Mouse (Mus musculus): ENCODE measurements around the gene Nabp2. TPM values are rescaled to one million over a fixed set of nuclear protein-coding genes. Genes with fewer than 3 reads are reported as not detected.

The Nabp2 gene
- total RNA-seq, 1 experiment: 25.3 TPM

- in situ Hi-C loops (cut with MboI; ENCODE audit: low sequenced_read_pairs in 2 of 2, unreplicated experiment in 2 of 2): no loop called here
- no peak overlapping the region for H3K4me3 ChIP-seq (ENCODE audit: insufficient read depth in 1 of 2, low read depth in 1 of 2, low read length in 2 of 2, poor library complexity in 1 of 2, severe bottlenecking in 1 of 2)
- H3K4me1 ChIP-seq (ENCODE audit: control insufficient read depth in 2 of 2, insufficient read depth in 2 of 2, low read length in 2 of 2, poor library complexity in 1 of 2): no peaks in the 10 kb centered on the region
- H3K27ac ChIP-seq (ENCODE audit: insufficient read depth, low read depth, low read length, poor library complexity, severe bottlenecking): no peak overlapping the region
- H3K9me3 ChIP-seq (ENCODE audit: control insufficient read depth, insufficient read depth, low read depth, low read length): no peaks in the 10 kb centered on the region
- peaks cover 52% of the 10 kb centered on the region for H3K36me3 ChIP-seq (ENCODE audit: control insufficient read depth, insufficient read depth, low read length, poor library complexity, severe bottlenecking)
- DNase-seq (ENCODE audit: low read depth, low spot score): no peak
- no peak for TF ChIP-seq CHD2 (IDR thresholded peaks at IDR 0.05; ENCODE audit: low read depth, low read length)
- no peak for TF ChIP-seq MAFK (IDR thresholded peaks at IDR 0.05; ENCODE audit: insufficient read depth, low read depth, low read length)
- TF ChIP-seq ZC3H11A (IDR thresholded peaks at IDR 0.05; ENCODE audit: borderline replicate concordance, low read depth, low read length): no peak
- H3K9ac ChIP-seq (ENCODE audit: insufficient read depth, low read depth, low read length, poor library complexity, severe bottlenecking): no peak overlapping the region
These were observed 52.1 kb downstream of the Nabp2 start for GRCm38 (mm10) chr10:128359226-128359625.

GRCm38 (mm10) chr10:128358796-128359195 is 52.5 kb downstream of the Nabp2 start:
- no peak for TF ChIP-seq ZNF384 (IDR thresholded peaks at IDR 0.05; ENCODE audit: low read depth, low read length)
- TF ChIP-seq MAFK (IDR thresholded peaks at IDR 0.05; ENCODE audit: insufficient read depth, low read depth, low read length): no peak
- TF ChIP-seq CHD2 (IDR thresholded peaks at IDR 0.05; ENCODE audit: low read depth, low read length): no peak
- no peak for TF ChIP-seq ZC3H11A (IDR thresholded peaks at IDR 0.05; ENCODE audit: borderline replicate concordance, low read depth, low read length)
- no peak for TF ChIP-seq HCFC1 (IDR thresholded peaks at IDR 0.05; ENCODE audit: borderline replicate concordance, insufficient read depth, low read length)
- H3K36me3 ChIP-seq (ENCODE audit: control insufficient read depth, insufficient read depth, low read length, poor library complexity, severe bottlenecking): peaks cover 55% of the 10 kb centered on the region
- H3K4me1 ChIP-seq (ENCODE audit: control insufficient read depth in 2 of 2, insufficient read depth in 2 of 2, low read length in 2 of 2, poor library complexity in 1 of 2): no peaks in the 10 kb centered on the region
- no peak overlapping the region for H3K9ac ChIP-seq (ENCODE audit: insufficient read depth, low read depth, low read length, poor library complexity, severe bottlenecking)
- in situ Hi-C loops (cut with MboI; ENCODE audit: low sequenced_read_pairs in 2 of 2, unreplicated experiment in 2 of 2): no loop called here
- H3K4me3 ChIP-seq (ENCODE audit: insufficient read depth in 1 of 2, low read depth in 1 of 2, low read length in 2 of 2, poor library complexity in 1 of 2, severe bottlenecking in 1 of 2): no peak overlapping the region
- no peak overlapping the region for H3K27ac ChIP-seq (ENCODE audit: insufficient read depth, low read depth, low read length, poor library complexity, severe bottlenecking)
- no peak for DNase-seq (ENCODE audit: low read depth, low spot score)
- H3K9me3 ChIP-seq (ENCODE audit: control insufficient read depth, insufficient read depth, low read depth, low read length): no peaks in the 10 kb centered on the region

Other genes starting within 250 kb of the Nabp2 start
- 23.2 and 30.8 TPM in 2 replicates for gene Rbms2, start 231.2 kb downstream of the Nabp2 start, total RNA-seq (2012; rRNA removed)
- 21.9 and 40.7 TPM in 2 replicates for gene Gls2, start 217.0 kb downstream of the Nabp2 start, total RNA-seq (2012; rRNA removed)
- gene Spryd4, start 199.7 kb downstream of the Nabp2 start, total RNA-seq (2012; rRNA removed): 22.1 and 24.9 TPM in 2 replicates
- 2.8 and 6.8 TPM in 2 replicates for gene Mip, start 185.7 kb downstream of the Nabp2 start, total RNA-seq (2012; rRNA removed)
- gene Timeless, start 179.4 kb downstream of the Nabp2 start, total RNA-seq (2012; rRNA removed): 69.7 and 106 TPM in 2 replicates
- gene Apon, start 157.4 kb downstream of the Nabp2 start, total RNA-seq (2012; rRNA removed): 0.31 and 0.69 TPM in 2 replicates
- gene Apof, start 142.8 kb downstream of the Nabp2 start, total RNA-seq (2012; rRNA removed): 1.4 and 2.1 TPM in 2 replicates
- 10.6 and 22.7 TPM in 2 replicates for gene Stat2, start 140.9 kb downstream of the Nabp2 start, total RNA-seq (2012; rRNA removed)
- 4.1 and 6.1 TPM in 2 replicates for gene Il23a, start 112.7 kb downstream of the Nabp2 start, total RNA-seq (2012; rRNA removed)
- gene Pan2, start 108.2 kb downstream of the Nabp2 start, total RNA-seq (2012; rRNA removed): 21.9 and 25.4 TPM in 2 replicates
- gene Cnpy2, start 89.0 kb downstream of the Nabp2 start, total RNA-seq (2012; rRNA removed): 218 and 257 TPM in 2 replicates
- 107 and 143 TPM in 2 replicates for gene Cs, start 73.8 kb downstream of the Nabp2 start, total RNA-seq (2012; rRNA removed)
- 8.2 and 10.1 TPM in 2 replicates for gene Coq10a, start 42.5 kb downstream of the Nabp2 start, total RNA-seq (2012; rRNA removed)
- 11.1 and 11.4 TPM in 2 replicates for gene Ankrd52, start 34.4 kb downstream of the Nabp2 start, total RNA-seq (2012; rRNA removed)
- 0.36 and 0.53 TPM in 2 replicates for gene Slc39a5, start 10.3 kb downstream of the Nabp2 start, total RNA-seq (2012; rRNA removed)
- 39.6 and 41.3 TPM in 2 replicates for gene Rnf41, start 165 bp upstream of the Nabp2 start, total RNA-seq (2012; rRNA removed)
- gene Smarcc2, start 47.8 kb upstream of the Nabp2 start, total RNA-seq (2012; rRNA removed): 18.9 and 22.8 TPM in 2 replicates
- gene Myl6, start 82.7 kb upstream of the Nabp2 start, total RNA-seq (2012; rRNA removed): 894 and 1,090 TPM in 2 replicates
- gene Myl6b, start 87.2 kb upstream of the Nabp2 start, total RNA-seq (2012; rRNA removed): 2.0 and 3.7 TPM in 2 replicates
- gene Esyt1, start 114.4 kb upstream of the Nabp2 start, total RNA-seq (2012; rRNA removed): 62.7 and 135 TPM in 2 replicates
- gene Zc3h10, start 136.3 kb upstream of the Nabp2 start, total RNA-seq (2012; rRNA removed): 18.8 and 19.5 TPM in 2 replicates
- gene Rpl41, start 137.8 kb upstream of the Nabp2 start, total RNA-seq (2012; rRNA removed): 5,552 and 6,346 TPM in 2 replicates
- gene Pa2g4, start 154.5 kb upstream of the Nabp2 start, total RNA-seq (2012; rRNA removed): 127 and 170 TPM in 2 replicates
- gene Erbb3, start 178.2 kb upstream of the Nabp2 start, total RNA-seq (2012; rRNA removed): 24.9 and 30.3 TPM in 2 replicates
- gene Rps26, start 215.3 kb upstream of the Nabp2 start, total RNA-seq (2012; rRNA removed): 1,660 and 1,982 TPM in 2 replicates
- gene Ikzf4, start 234.5 kb upstream of the Nabp2 start, total RNA-seq (2012; rRNA removed): 1.4 and 1.9 TPM in 2 replicates